Mouse (Mus musculus): ENCODE measurements around the gene Dcp1b. TPM values are rescaled to one million over a fixed set of nuclear protein-coding genes. Genes with fewer than 3 reads are reported as not detected.
A peak's percentile ranks its signal among the peaks of the same experiment; 100 is the strongest.

Dcp1b gene
- polyA plus RNA-seq, 1 experiment = 22.7 TPM

GRCm38 (mm10) chr6:119214190-119214589 is 39.1 kb downstream of the Dcp1b start:
- Histone ChIP-seq H3K27ac (ENCODE audit: insufficient read depth, low read length) (no peak overlapping the region), H3K4me3 (replicated peaks; ENCODE audit: insufficient read depth, low read depth, low read length) (no peak overlapping the region), H3K4me1 (ENCODE audit: control insufficient read depth, insufficient read depth, low read length) (peaks cover 1% of the 10 kb centered on the region; the same call in 1 of the 2 replicates), H3K27me3 (ENCODE audit: control insufficient read depth, insufficient read depth, low read length) (no peaks in the 10 kb centered on the region)
- no peak for DNase-seq
- no peak for TF ChIP-seq CTCF (IDR thresholded peaks at IDR 0.05; ENCODE audit: borderline replicate concordance, insufficient read depth, low read depth, low read length)
- no peak for TF ChIP-seq POLR2A (IDR thresholded peaks at IDR 0.05; ENCODE audit: borderline replicate concordance, insufficient read depth, low read length)
- WGBS = 62% methylated on average over 6 of the region's 6 CpGs

GRCm38 (mm10) chr6:119215040-119215613 is 40.1 kb downstream of the Dcp1b start:
- 90% methylated on average over 10 of the region's 10 CpGs for WGBS
- H3K27ac ChIP-seq (ENCODE audit: insufficient read depth, low read length) = no peak overlapping the region
- no peak for DNase-seq
- no peaks in the 10 kb centered on the region for H3K27me3 ChIP-seq (ENCODE audit: control insufficient read depth, insufficient read depth, low read length)
- no peak for TF ChIP-seq POLR2A (IDR thresholded peaks at IDR 0.05; ENCODE audit: borderline replicate concordance, insufficient read depth, low read length)
- no peak for TF ChIP-seq CTCF (IDR thresholded peaks at IDR 0.05; ENCODE audit: borderline replicate concordance, insufficient read depth, low read depth, low read length)
- H3K4me3 ChIP-seq (replicated peaks; ENCODE audit: insufficient read depth, low read depth, low read length) = no peak overlapping the region
- peaks cover 9% of the 10 kb centered on the region for H3K4me1 ChIP-seq (ENCODE audit: control insufficient read depth, insufficient read depth, low read length)

- H3K4me1 ChIP-seq (ENCODE audit: control insufficient read depth, insufficient read depth, low read length) = peaks cover 9% of the 10 kb centered on the region
- H3K4me3 ChIP-seq (replicated peaks; ENCODE audit: insufficient read depth, low read depth, low read length) = no peak overlapping the region
- DNase-seq = no peak
- TF ChIP-seq POLR2A (IDR thresholded peaks at IDR 0.05; ENCODE audit: borderline replicate concordance, insufficient read depth, low read length) (no peak), CTCF (IDR thresholded peaks at IDR 0.05; ENCODE audit: borderline replicate concordance, insufficient read depth, low read depth, low read length) (no peak)
- H3K27me3 ChIP-seq (ENCODE audit: control insufficient read depth, insufficient read depth, low read length) = no peaks in the 10 kb centered on the region
- H3K27ac ChIP-seq (ENCODE audit: insufficient read depth, low read length) = no peak overlapping the region
- 83% methylated on average over 4 of the region's 4 CpGs for WGBS
Measured at GRCm38 (mm10) chr6:119217661-119218060, 42.6 kb downstream of the Dcp1b start.

- TF ChIP-seq POLR2A (IDR thresholded peaks at IDR 0.05; ENCODE audit: borderline replicate concordance, insufficient read depth, low read length) (no peak), CTCF (IDR thresholded peaks at IDR 0.05; ENCODE audit: borderline replicate concordance, insufficient read depth, low read depth, low read length) (no peak)
- H3K27me3 ChIP-seq (ENCODE audit: control insufficient read depth, insufficient read depth, low read length) = no peaks in the 10 kb centered on the region
- 97% methylated on average over 5 of the region's 5 CpGs for WGBS
- H3K4me3 ChIP-seq (replicated peaks; ENCODE audit: insufficient read depth, low read depth, low read length) = no peak overlapping the region
- peaks cover 9% of the 10 kb centered on the region for H3K4me1 ChIP-seq (ENCODE audit: control insufficient read depth, insufficient read depth, low read length)
- H3K27ac ChIP-seq (ENCODE audit: insufficient read depth, low read length) = no peak overlapping the region
- DNase-seq = no peak
Measured at GRCm38 (mm10) chr6:119218591-119218990, 43.5 kb downstream of the Dcp1b start.

GRCm38 (mm10) chr6:119219237-119219870 is 44.3 kb downstream of the Dcp1b start:
- peak; percentile 52 to 60 for DNase-seq
- Histone ChIP-seq H3K4me1 (ENCODE audit: control insufficient read depth, insufficient read depth, low read length) (peaks cover 9% of the 10 kb centered on the region), H3K27me3 (ENCODE audit: control insufficient read depth, insufficient read depth, low read length) (no peaks in the 10 kb centered on the region), H3K27ac (ENCODE audit: insufficient read depth, low read length) (no peak overlapping the region), H3K4me3 (replicated peaks; ENCODE audit: insufficient read depth, low read depth, low read length) (no peak overlapping the region)
- TF ChIP-seq POLR2A (IDR thresholded peaks at IDR 0.05; ENCODE audit: borderline replicate concordance, insufficient read depth, low read length) (no peak), CTCF (IDR thresholded peaks at IDR 0.05; ENCODE audit: borderline replicate concordance, insufficient read depth, low read depth, low read length) (no peak)
- WGBS = 27% methylated on average over 15 of the region's 15 CpGs

- 19% methylated on average over 10 of the region's 10 CpGs for WGBS
- Histone ChIP-seq H3K4me3 (replicated peaks; ENCODE audit: insufficient read depth, low read depth, low read length) (no peak overlapping the region), H3K27me3 (ENCODE audit: control insufficient read depth, insufficient read depth, low read length) (no peaks in the 10 kb centered on the region), H3K27ac (ENCODE audit: insufficient read depth, low read length) (no peak overlapping the region), H3K4me1 (ENCODE audit: control insufficient read depth, insufficient read depth, low read length) (peaks cover 15% of the 10 kb centered on the region)
- TF ChIP-seq POLR2A (IDR thresholded peaks at IDR 0.05; ENCODE audit: borderline replicate concordance, insufficient read depth, low read length) (no peak), CTCF (IDR thresholded peaks at IDR 0.05; ENCODE audit: borderline replicate concordance, insufficient read depth, low read depth, low read length) (peak; percentile 90)
- peak; percentile 62 for DNase-seq
Measured at GRCm38 (mm10) chr6:119220297-119220696, 45.2 kb downstream of the Dcp1b start.

- peaks cover 20% of the 10 kb centered on the region for H3K4me1 ChIP-seq (ENCODE audit: control insufficient read depth, insufficient read depth, low read length)
- WGBS = 22% methylated on average over 13 of the region's 13 CpGs
- DNase-seq = peak in 1 of 2 experiments; percentile 28
- H3K27ac ChIP-seq (ENCODE audit: insufficient read depth, low read length) = no peak overlapping the region
- TF ChIP-seq CTCF (IDR thresholded peaks at IDR 0.05; ENCODE audit: borderline replicate concordance, insufficient read depth, low read depth, low read length) (no peak), POLR2A (IDR thresholded peaks at IDR 0.05; ENCODE audit: borderline replicate concordance, insufficient read depth, low read length) (no peak)
- H3K27me3 ChIP-seq (ENCODE audit: control insufficient read depth, insufficient read depth, low read length) = no peaks in the 10 kb centered on the region
- H3K4me3 ChIP-seq (replicated peaks; ENCODE audit: insufficient read depth, low read depth, low read length) = no peak overlapping the region
Measured at GRCm38 (mm10) chr6:119224451-119225195, 49.6 kb downstream of the Dcp1b start.
